Mouse (Mus musculus) gastrocnemius, adult 2 months (tissue): ENCODE results near the gene Tmsb15l. TPM values are rescaled to one million over a fixed set of nuclear protein-coding genes. Genes with fewer than 3 reads are reported as not detected.
"Not testable (repeated sequence)": the region's sequence is repeated elsewhere in the genome, so short reads cannot be mapped to it uniquely, and the experiment has no call there.

Source experiments
- DNase-seq: peaks from one replicate; pipeline ENCODE4 v3.0.0; 2022
- H3K27ac ChIP-seq: fragments of 200-600 bp; 2 replicates; pipeline ENCODE4 v1.8.1; 2022; ENCODE audit warnings: mild to moderate bottlenecking
- H3K4me3 ChIP-seq: fragments of 200-600 bp; 2 replicates; pipeline ENCODE4 v1.8.1; 2022; ENCODE audit warnings: mild to moderate bottlenecking, moderate library complexity
- CTCF ChIP-seq: fragments of 200-600 bp; IDR thresholded peaks from 2 replicates; pipeline ENCODE4 v1.8.1; 2022; ENCODE audit warnings: antibody characterized with exemption, mild to moderate bottlenecking, moderate library complexity
- intact Hi-C: fragments of 180-260 bp; cut with DNase I; formaldehyde crosslinking; loops from one replicate; pipeline ENCODE4 v1.15.1; 2025
- long read RNA-seq, 2 experiments: library from polyadenylated mRNA; stranded (forward); transcript quantifications; one replicate each; pipeline ENCODE4 v2.0.0; 2021
- total RNA-seq, 2 experiments: library from RNA; stranded (reverse); gene quantifications; 2 replicates each; pipeline ENCODE4 v1.2.3; 2021

Tmsb15l gene
- under 1 TPM in 1 of 2 experiments, not detected in 1; 0.75 TPM for total RNA-seq
- long read RNA-seq, experiment 1: 0 reads
- long read RNA-seq, experiment 2: 0 reads

- no peak for TF ChIP-seq CTCF
- Histone ChIP-seq H3K27ac (no peak within 1 kb of the TSS), H3K4me3 (peak within 1 kb of the TSS; percentile 58)
- DNase-seq: peak; percentile 58
- intact Hi-C loops: no loop called here
These were observed at the start of gene Tmsb15l, which contains the start of gene Tmsb15b1 for GRCm38 (mm10) chrX:136976424-136977084. TSS of gene Tmsb15l (minus strand) at chrX:136976869. TSS of gene Tmsb15b1 (minus strand) at chrX:136976874.

GRCm38 (mm10) chrX:137019310-137019709 is 42.6 kb upstream of the Tmsb15l start:
- intact Hi-C loops: loop anchor here (5.0 kb wide), 1 partner anchor 277 kb away; the partner anchor contains the start of gene Morf4l2
- TF ChIP-seq CTCF: peak; percentile 71

GRCm38 (mm10) chrX:137017668-137018067 is 41.0 kb upstream of the Tmsb15l start:
- H3K27ac ChIP-seq: no peak overlapping the region
- no peak for DNase-seq
- no peak for TF ChIP-seq CTCF
- intact Hi-C loops: loop anchor here (5.0 kb wide), 1 partner anchor 275 kb away; the partner anchor contains the start of gene Morf4l2
- no peak overlapping the region for H3K4me3 ChIP-seq

More at GRCm38 (mm10) chrX:137019310-137019709, 42.6 kb upstream of the Tmsb15l start:
- H3K27ac ChIP-seq: no peak overlapping the region
- DNase-seq: peak; percentile 50
- H3K4me3 ChIP-seq: no peak overlapping the region

- TF ChIP-seq CTCF: peak; percentile 64
- peak; percentile 40 for DNase-seq
- Histone ChIP-seq H3K27ac (no peak overlapping the region), H3K4me3 (no peak overlapping the region)
- intact Hi-C loops: loop anchor here (5.0 kb wide), 1 partner anchor 273 kb away; the partner anchor contains the start of gene Morf4l2
These were observed 38.5 kb upstream of the Tmsb15l start for GRCm38 (mm10) chrX:137015099-137015709.

GRCm38 (mm10) chrX:136996256-136996655 is 19.6 kb upstream of the Tmsb15l start:
- no peak for TF ChIP-seq CTCF

GRCm38 (mm10) chrX:136993641-136994040 is 17.0 kb upstream of the Tmsb15l start:
- DNase-seq: no peak
- TF ChIP-seq CTCF: no peak
- Histone ChIP-seq H3K4me3 (no peak overlapping the region), H3K27ac (no peak overlapping the region)
- intact Hi-C loops: no loop called here

More at GRCm38 (mm10) chrX:136996256-136996655, 19.6 kb upstream of the Tmsb15l start:
- intact Hi-C loops: no loop called here
- Histone ChIP-seq H3K4me3 (no peak overlapping the region), H3K27ac (no peak overlapping the region)
- no peak for DNase-seq

- intact Hi-C loops: no loop called here
- peak within 1 kb of the TSS; percentile 62 for H3K4me3 ChIP-seq
- no peak within 1 kb of the TSS for H3K27ac ChIP-seq
- no peak for TF ChIP-seq CTCF
- DNase-seq: peak; percentile 22
These were observed 16.4 kb upstream of the Tmsb15l start, which contains the start of gene Zcchc18 for GRCm38 (mm10) chrX:136992978-136993547. TSS of gene Zcchc18 (plus strand) at chrX:136993155.

- Histone ChIP-seq H3K4me3 (peak overlapping the region; percentile 62), H3K27ac (no peak overlapping the region)
- intact Hi-C loops: no loop called here
- no peak for DNase-seq
- no peak for TF ChIP-seq CTCF
These were observed 15.7 kb upstream of the Tmsb15l start for GRCm38 (mm10) chrX:136992191-136992965.

GRCm38 (mm10) chrX:136991274-136991673 is 14.6 kb upstream of the Tmsb15l start:
- intact Hi-C loops: no loop called here
- no peak overlapping the region for H3K27ac ChIP-seq
- H3K4me3 ChIP-seq: no peak overlapping the region
- no peak for TF ChIP-seq CTCF
- DNase-seq: no peak

GRCm38 (mm10) chrX:136986039-136986438 is 9.4 kb upstream of the Tmsb15l start:
- no peak overlapping the region for H3K4me3 ChIP-seq
- intact Hi-C loops: no loop called here
- no peak for TF ChIP-seq CTCF
- H3K27ac ChIP-seq: no peak overlapping the region
- DNase-seq: no peak

- intact Hi-C loops: no loop called here
- DNase-seq: no peak
- Histone ChIP-seq H3K4me3 (no peak overlapping the region), H3K27ac (no peak overlapping the region)
- peak; percentile 47 for TF ChIP-seq CTCF
These were observed 1.9 kb upstream of the Tmsb15l start for GRCm38 (mm10) chrX:136978616-136979015.

- intact Hi-C loops, DNase-seq, H3K27ac ChIP-seq: not testable (repeated sequence)
- peak within 1 kb of the TSS; percentile 58 for H3K4me3 ChIP-seq
These were observed 1.3 kb downstream of the Tmsb15l start, which contains the start of gene Tmsb15b2 for GRCm38 (mm10) chrX:136975397-136975796. TSS of gene Tmsb15b2 (minus strand) at chrX:136975497.
